Mouse (Mus musculus): ENCODE results near the gene Eya3.

DNA sequence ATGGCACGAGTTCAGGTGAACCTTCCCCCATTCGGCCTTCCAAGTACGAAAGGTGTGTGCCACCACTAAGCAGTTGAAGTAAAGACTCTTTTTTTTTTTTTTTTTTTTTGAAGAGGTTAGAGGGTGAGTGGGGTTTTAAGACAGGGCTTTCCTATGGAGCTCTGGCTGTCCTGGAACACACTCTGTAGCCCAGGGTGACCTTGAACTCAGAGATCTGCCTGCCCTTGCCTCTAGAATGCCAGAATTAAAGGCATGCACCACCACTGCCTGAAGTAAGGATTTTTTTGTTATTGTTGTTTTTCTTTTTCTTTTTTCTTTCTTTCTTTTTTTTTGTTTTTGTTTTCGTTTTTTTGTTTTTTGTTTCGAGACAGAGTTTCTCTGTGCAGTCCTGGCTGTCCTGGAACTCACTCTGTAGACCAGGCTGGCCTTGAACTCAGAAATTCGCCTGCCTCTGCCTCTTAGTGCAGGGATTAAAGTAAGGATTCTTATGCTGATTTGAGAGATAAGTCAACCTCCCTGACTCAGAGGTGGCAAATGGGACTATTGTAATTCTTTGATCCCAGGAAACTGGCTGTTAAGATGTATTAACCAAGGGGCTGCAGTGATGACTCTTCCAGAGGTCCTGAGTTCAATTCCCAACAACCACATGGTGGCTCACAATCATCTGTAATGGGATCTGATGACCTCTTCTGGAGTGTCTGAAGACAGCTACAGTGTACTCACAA is 110.6 kb downstream of the Eya3 start:
- TF ChIP-seq POLR2A (IDR thresholded peaks at IDR 0.05; ENCODE audit: extremely low read depth, insufficient read depth, low read length), result no peak
- no peak for TF ChIP-seq CTCF (IDR thresholded peaks at IDR 0.05; ENCODE audit: low read depth, low read length)
